14 mouse cellular contexts compared by ENCODE assay signal in genomic region chr9:55439206-55439780, GRCm38 (mm10).
"Had no signal": no experiment of that assay in that cellular context is flagged by ENCODE, and none has a peak within 500 bp of the region (broad histone marks: within the 10 kb centered on the region; RNA-seq: fewer than 3 reads in every experiment).

No protein-coding gene starts in this region.

- H3K4me2 ChIP-seq: limb, embryonic 13.5 days; lung, embryonic 14.5 days; midbrain, embryonic 12.5 days; neural tube, embryonic 12.5 days had no signal

- H3K27me3 ChIP-seq: limb, embryonic 13.5 days; midbrain, embryonic 12.5 days; neural tube, embryonic 12.5 days had no signal

- ATAC-seq: intestine, postnatal 0 days had no signal

- H3K4me3 ChIP-seq: limb, embryonic 13.5 days; midbrain, embryonic 12.5 days; myocyte; neural tube, embryonic 12.5 days had no signal

- H3K27ac ChIP-seq: limb, embryonic 13.5 days; midbrain, embryonic 12.5 days; neural tube, embryonic 12.5 days had no signal

- DNase-seq: kidney, adult 8-10 months; layer of hippocampus, adult 9-11 months; layer of hippocampus, postnatal 36 days; lung, embryonic 14.5 days; lung, postnatal 10 days; retina, postnatal 1 day; right cerebral cortex, postnatal 14 days; thymus, adult 18-20 months; thymus, postnatal 25 days had no signal

- H3K9ac ChIP-seq: limb, embryonic 13.5 days; lung, embryonic 14.5 days; midbrain, embryonic 12.5 days; neural tube, embryonic 12.5 days had no signal

- H3K4me1 ChIP-seq: midbrain, embryonic 12.5 days; neural tube, embryonic 12.5 days had no signal

- H3K9me3 ChIP-seq: limb, embryonic 13.5 days; midbrain, embryonic 12.5 days; neural tube, embryonic 12.5 days had no signal

- H3K36me3 ChIP-seq: limb, embryonic 13.5 days; midbrain, embryonic 12.5 days; neural tube, embryonic 12.5 days had no signal
